Mouse (Mus musculus): ENCODE data around the gene Schip1. TPM values are rescaled to one million over a fixed set of nuclear protein-coding genes. Genes with fewer than 3 reads are reported as not detected.

Gene Schip1
- polyA plus RNA-seq, 1 experiment from 2014 or later: 65.8 TPM

GRCm38 (mm10) chr3:68607336-68607735 is 542.7 kb downstream of the Schip1 start:
- no peak overlapping the region for H3K9ac ChIP-seq
- H3K27me3 ChIP-seq: no peaks in the 10 kb centered on the region
- H3K27ac ChIP-seq: no peak overlapping the region
- H3K36me3 ChIP-seq: peaks cover 3% of the 10 kb centered on the region; the same call in 1 of the 2 replicates
- 93% methylated on average over 8 of the region's 8 CpGs for WGBS
- no peak overlapping the region for H3K4me2 ChIP-seq
- no peak overlapping the region for H3K4me3 ChIP-seq
- ATAC-seq (replicated peaks; ENCODE audit: insufficient number of reproducible peaks, insufficient read depth, low FRiP score, low read depth): no peak
- H3K9me3 ChIP-seq (replicated peaks): no peaks in the 10 kb centered on the region
- H3K4me1 ChIP-seq (replicated peaks): peaks cover 24% of the 10 kb centered on the region

- no peak for ATAC-seq (replicated peaks; ENCODE audit: insufficient number of reproducible peaks, insufficient read depth, low FRiP score, low read depth)
- H3K27ac ChIP-seq: no peak overlapping the region
- H3K4me2 ChIP-seq: no peak overlapping the region
- 56% methylated on average over 19 of the region's 19 CpGs for WGBS
- H3K9ac ChIP-seq: no peak overlapping the region
- H3K4me3 ChIP-seq: no peak overlapping the region
- no peaks in the 10 kb centered on the region for H3K27me3 ChIP-seq
- H3K4me1 ChIP-seq (replicated peaks): peaks cover 15% of the 10 kb centered on the region
- no peaks in the 10 kb centered on the region for H3K9me3 ChIP-seq (replicated peaks)
- peaks cover 3% of the 10 kb centered on the region; the same call in 1 of the 2 replicates for H3K36me3 ChIP-seq
Measured at GRCm38 (mm10) chr3:68608848-68609497, 544.4 kb downstream of the Schip1 start.

DNA sequence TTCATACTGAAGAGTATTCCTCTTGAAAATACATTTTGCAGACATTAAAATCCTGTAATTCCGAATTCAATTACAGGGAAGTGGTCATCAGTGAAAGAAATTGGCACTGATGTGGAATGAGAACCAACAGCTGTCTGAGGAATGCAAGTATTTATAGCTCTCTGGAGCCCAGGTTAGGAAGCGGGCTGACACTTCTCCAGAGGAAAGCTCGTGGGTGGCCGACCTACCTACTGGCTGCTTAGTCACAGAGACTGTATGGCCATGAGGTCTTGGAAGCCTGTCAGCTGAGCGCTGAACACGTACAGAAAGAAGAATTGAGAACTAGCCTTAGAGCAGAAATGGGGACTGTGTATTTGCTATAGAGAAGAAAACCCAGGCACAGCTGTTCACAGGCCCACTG is 545.4 kb downstream of the Schip1 start:
- H3K27ac ChIP-seq: peak overlapping the region; percentile 7; the same call in 1 of the 2 replicates

DNA sequence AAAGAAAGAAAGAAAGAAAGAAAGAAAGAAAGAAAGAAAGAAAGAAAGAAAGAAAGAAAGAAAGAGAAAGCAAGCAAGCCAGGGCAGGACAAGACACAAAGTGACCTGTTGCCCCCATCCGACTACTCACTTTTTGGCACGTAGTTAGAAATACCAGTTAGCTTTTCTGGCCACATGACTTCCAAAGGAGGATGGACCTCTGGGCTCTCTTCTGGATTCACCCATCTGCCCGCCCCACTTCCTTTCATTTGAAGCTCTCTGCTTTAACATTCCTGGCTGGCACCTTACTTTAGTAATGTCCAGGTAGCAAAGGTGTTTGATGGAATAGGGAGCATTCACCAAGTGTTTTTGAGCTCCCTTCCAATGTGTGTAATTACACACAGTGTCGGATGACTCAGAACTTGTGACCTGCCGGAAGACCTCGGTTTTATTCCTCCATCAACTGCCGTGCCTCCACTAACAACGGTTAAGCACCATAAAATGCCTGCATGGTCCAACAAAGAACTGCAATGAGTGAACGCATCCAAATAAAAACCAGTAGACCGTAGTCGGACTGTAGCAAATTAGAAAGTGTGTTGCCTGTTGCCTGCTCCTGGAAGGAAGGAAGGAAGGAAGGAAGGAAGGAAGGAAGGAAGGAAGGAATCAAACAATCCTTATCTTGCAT is 546.1 kb downstream of the Schip1 start:
- Histone ChIP-seq H3K9ac (no peak overlapping the region), H3K9me3 (replicated peaks) (no peaks in the 10 kb centered on the region), H3K4me1 (replicated peaks) (peaks cover 15% of the 10 kb centered on the region), H3K27ac (no peak overlapping the region), H3K27me3 (no peaks in the 10 kb centered on the region), H3K4me2 (no peak overlapping the region), H3K36me3 (peaks cover 3% of the 10 kb centered on the region; the same call in 1 of the 2 replicates), H3K4me3 (no peak overlapping the region)
- no peak for ATAC-seq (replicated peaks; ENCODE audit: insufficient number of reproducible peaks, insufficient read depth, low FRiP score, low read depth)
- WGBS: 86% methylated on average over 11 of the region's 11 CpGs

More for the DNA sequence above, 545.4 kb downstream of the Schip1 start:
- H3K27me3 ChIP-seq: no peaks in the 10 kb centered on the region
- 0 out of 2 replicates have a peak overlapping the region, but pooled peaks have one; percentile 13 for H3K4me2 ChIP-seq
- no peak overlapping the region for H3K4me3 ChIP-seq
- no peak for ATAC-seq (replicated peaks; ENCODE audit: insufficient number of reproducible peaks, insufficient read depth, low FRiP score, low read depth)
- H3K9me3 ChIP-seq (replicated peaks): no peaks in the 10 kb centered on the region
- peaks cover 3% of the 10 kb centered on the region; the same call in 1 of the 2 replicates for H3K36me3 ChIP-seq
- peaks cover 15% of the 10 kb centered on the region for H3K4me1 ChIP-seq (replicated peaks)
- H3K9ac ChIP-seq: no peak overlapping the region
- WGBS: 33% methylated on average over 6 of the region's 6 CpGs

DNA sequence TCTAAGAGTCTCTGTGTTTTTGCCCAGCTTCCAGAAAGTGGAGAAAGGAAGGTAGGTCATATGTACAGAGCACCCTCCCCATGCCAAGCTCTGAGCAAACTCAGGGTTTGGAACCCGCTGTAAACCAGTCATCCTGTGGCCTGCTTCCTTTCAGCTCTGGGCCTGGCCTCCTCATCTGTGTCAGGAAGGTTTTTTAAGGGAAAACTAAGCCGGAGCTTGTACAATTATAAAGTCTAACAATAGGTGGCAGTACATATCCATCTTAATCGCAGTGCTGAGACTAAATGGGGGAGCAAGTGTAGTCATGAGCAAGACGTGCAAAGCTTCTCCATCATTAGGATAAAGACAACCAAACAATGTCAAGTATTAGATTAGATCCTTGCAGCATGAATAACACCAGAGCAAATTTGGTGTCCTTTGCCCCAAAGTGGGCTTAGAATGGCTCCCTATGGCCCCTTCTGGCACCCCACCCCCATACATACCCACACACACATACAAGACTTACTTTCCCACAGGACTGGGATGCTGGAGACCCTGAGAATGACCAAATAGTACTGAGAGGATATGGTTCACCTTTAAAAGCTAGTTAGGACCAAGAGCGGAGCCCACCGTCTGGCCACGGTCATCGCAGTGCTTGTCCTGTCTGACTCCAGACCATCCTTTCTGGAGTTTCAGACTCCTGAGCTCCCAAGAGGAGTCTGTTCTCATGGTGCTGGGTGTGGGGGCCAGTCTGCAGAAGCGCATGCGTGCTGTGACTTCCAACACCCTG is 550.6 kb downstream of the Schip1 start:
- H3K9ac ChIP-seq: no peak overlapping the region
- peaks cover 10% of the 10 kb centered on the region; the same call in 1 of the 2 replicates for H3K36me3 ChIP-seq
- no peak overlapping the region for H3K27ac ChIP-seq
- WGBS: 71% methylated on average over 10 of the region's 10 CpGs
- H3K27me3 ChIP-seq: no peaks in the 10 kb centered on the region
- H3K4me2 ChIP-seq: no peak overlapping the region
- no peaks in the 10 kb centered on the region; the same call in 1 of the 2 replicates for H3K4me1 ChIP-seq (replicated peaks)
- no peak overlapping the region for H3K4me3 ChIP-seq
- H3K9me3 ChIP-seq (replicated peaks): no peaks in the 10 kb centered on the region
- 0 out of 2 replicates have a peak, but pooled peaks have one; percentile 50 for ATAC-seq (replicated peaks; ENCODE audit: insufficient number of reproducible peaks, insufficient read depth, low FRiP score, low read depth)

DNA sequence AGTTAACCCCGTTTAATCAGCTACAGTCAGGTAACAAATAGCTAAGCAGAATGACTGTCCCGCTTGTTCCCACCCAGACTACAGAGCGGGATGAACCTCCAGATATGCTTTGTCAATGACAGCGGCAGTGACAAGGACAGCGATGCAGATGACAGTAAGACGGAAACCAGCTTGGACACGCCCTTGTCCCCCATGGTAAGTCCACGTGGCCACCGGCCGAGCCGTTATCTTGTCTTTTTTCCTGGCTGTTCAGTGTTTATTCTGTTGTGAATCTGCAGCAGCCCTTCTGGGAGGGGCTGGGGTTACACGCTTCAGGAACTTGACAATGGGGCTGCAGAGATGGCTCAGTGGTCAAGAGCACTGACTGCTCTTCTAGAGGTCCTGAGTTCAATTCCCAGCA is 551.8 kb downstream of the Schip1 start:
- peaks cover 15% of the 10 kb centered on the region for H3K36me3 ChIP-seq
- H3K4me2 ChIP-seq: no peak overlapping the region
- H3K9me3 ChIP-seq (replicated peaks): no peaks in the 10 kb centered on the region
- no peak overlapping the region for H3K27ac ChIP-seq
- 66% methylated on average over 12 of the region's 12 CpGs for WGBS
- ATAC-seq (replicated peaks; ENCODE audit: insufficient number of reproducible peaks, insufficient read depth, low FRiP score, low read depth): no peak
- H3K4me3 ChIP-seq: no peak overlapping the region
- no peak overlapping the region for H3K9ac ChIP-seq
- no peaks in the 10 kb centered on the region for H3K4me1 ChIP-seq (replicated peaks)
- H3K27me3 ChIP-seq: no peaks in the 10 kb centered on the region

DNA sequence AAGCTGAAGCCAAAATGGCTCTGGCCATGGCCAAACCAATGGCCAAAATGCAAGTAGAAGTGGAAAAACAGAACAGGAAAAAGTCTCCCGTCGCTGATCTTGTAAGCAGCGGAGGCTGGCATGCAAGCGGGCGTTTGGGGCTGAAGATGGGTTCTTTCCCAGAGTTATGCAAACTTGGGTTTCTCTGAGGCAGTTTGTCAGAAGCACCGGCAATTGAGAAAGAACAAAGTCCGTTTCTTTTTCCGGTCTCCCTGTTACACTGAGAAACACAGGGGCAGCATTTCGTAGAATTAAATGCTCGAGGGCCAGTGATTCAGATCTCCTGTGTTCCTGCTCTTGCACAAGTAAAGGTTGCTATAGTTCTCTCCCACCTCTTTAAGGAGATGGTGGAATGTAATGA is 553.1 kb downstream of the Schip1 start:
- H3K4me3 ChIP-seq: no peak overlapping the region
- ATAC-seq (replicated peaks; ENCODE audit: insufficient number of reproducible peaks, insufficient read depth, low FRiP score, low read depth): no peak
- H3K4me2 ChIP-seq: no peak overlapping the region

GRCm38 (mm10) chr3:68619097-68619496 is 554.5 kb downstream of the Schip1 start:
- 64% methylated on average over 5 of the region's 5 CpGs for WGBS
- H3K4me2 ChIP-seq: no peak overlapping the region
- H3K27ac ChIP-seq: no peak overlapping the region
- peaks cover 22% of the 10 kb centered on the region for H3K36me3 ChIP-seq
- no peaks in the 10 kb centered on the region for H3K27me3 ChIP-seq
- no peak overlapping the region for H3K4me3 ChIP-seq
- ATAC-seq (replicated peaks; ENCODE audit: insufficient number of reproducible peaks, insufficient read depth, low FRiP score, low read depth): no peak
- no peaks in the 10 kb centered on the region; the same call in 1 of the 2 replicates for H3K4me1 ChIP-seq (replicated peaks)
- no peak overlapping the region for H3K9ac ChIP-seq
- no peaks in the 10 kb centered on the region for H3K9me3 ChIP-seq (replicated peaks)

More for the DNA sequence above, 553.1 kb downstream of the Schip1 start:
- H3K27ac ChIP-seq: no peak overlapping the region
- H3K4me1 ChIP-seq (replicated peaks): no peaks in the 10 kb centered on the region
- H3K36me3 ChIP-seq: peaks cover 22% of the 10 kb centered on the region
- no peaks in the 10 kb centered on the region for H3K9me3 ChIP-seq (replicated peaks)
- WGBS: 95% methylated on average over 10 of the region's 10 CpGs
- no peak overlapping the region for H3K9ac ChIP-seq
- H3K27me3 ChIP-seq: no peaks in the 10 kb centered on the region

GRCm38 (mm10) chr3:68621971-68622370 is 557.4 kb downstream of the Schip1 start:
- Histone ChIP-seq H3K9ac (no peak overlapping the region), H3K4me2 (no peak overlapping the region), H3K36me3 (peaks cover 29% of the 10 kb centered on the region), H3K27ac (no peak overlapping the region), H3K4me3 (no peak overlapping the region), H3K9me3 (replicated peaks) (no peaks in the 10 kb centered on the region), H3K27me3 (no peaks in the 10 kb centered on the region), H3K4me1 (replicated peaks) (no peaks in the 10 kb centered on the region; the same call in 1 of the 2 replicates)
- 84% methylated on average over 3 of the region's 3 CpGs for WGBS
- no peak for ATAC-seq (replicated peaks; ENCODE audit: insufficient number of reproducible peaks, insufficient read depth, low FRiP score, low read depth)

DNA sequence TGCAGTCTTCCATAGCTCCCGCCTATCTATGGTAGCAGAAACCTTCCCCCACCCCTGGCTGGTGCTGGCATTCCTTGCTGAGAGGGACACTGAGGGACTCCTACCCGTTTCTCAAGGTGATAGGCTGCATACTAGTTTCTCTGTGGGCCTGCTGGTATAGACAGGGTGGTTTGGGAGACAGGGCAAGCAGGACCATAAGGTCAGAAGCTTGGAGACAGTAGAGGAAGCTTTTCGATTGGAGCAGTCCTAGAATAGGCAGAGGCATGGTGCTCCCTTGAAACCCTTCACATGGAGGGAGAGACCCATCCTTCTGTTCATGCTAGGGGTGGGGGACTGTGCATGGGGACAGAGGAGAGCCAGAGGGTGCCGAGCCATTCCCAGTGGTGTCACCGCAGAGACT is 558.4 kb downstream of the Schip1 start:
- no peak overlapping the region for H3K4me2 ChIP-seq
- H3K27ac ChIP-seq: no peak overlapping the region
- peaks cover 33% of the 10 kb centered on the region for H3K36me3 ChIP-seq
- WGBS: 74% methylated on average over 5 of the region's 5 CpGs
- H3K4me3 ChIP-seq: no peak overlapping the region
- no peak; the same call in 1 of the 2 replicates for ATAC-seq (replicated peaks; ENCODE audit: insufficient number of reproducible peaks, insufficient read depth, low FRiP score, low read depth)
- no peak overlapping the region for H3K9ac ChIP-seq
- H3K27me3 ChIP-seq: no peaks in the 10 kb centered on the region
- no peaks in the 10 kb centered on the region; the same call in 1 of the 2 replicates for H3K4me1 ChIP-seq (replicated peaks)
- H3K9me3 ChIP-seq (replicated peaks): no peaks in the 10 kb centered on the region

DNA sequence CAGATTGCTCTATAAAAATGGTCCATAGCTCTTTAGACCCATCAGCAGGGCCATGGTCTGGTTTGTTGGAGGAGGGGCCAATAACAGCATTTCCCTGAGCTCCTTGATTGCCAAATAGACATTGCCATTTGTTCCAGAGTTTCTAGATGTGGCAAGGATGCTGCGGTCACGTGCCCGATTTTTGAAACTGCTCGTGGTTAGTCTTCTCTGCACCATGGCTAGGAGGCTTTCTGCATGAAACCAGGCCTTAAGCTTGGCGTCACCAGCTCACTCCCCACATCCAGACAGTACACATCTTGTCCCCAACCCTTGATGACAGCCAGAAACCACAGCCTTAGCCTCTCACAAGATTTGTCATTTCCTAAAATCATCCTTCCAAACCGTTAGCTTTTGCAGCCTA is 559.9 kb downstream of the Schip1 start:
- H3K9me3 ChIP-seq (replicated peaks): no peaks in the 10 kb centered on the region
- WGBS: 76% methylated on average over 6 of the region's 6 CpGs
- no peaks in the 10 kb centered on the region; the same call in 1 of the 2 replicates for H3K4me1 ChIP-seq (replicated peaks)
- no peak for ATAC-seq (replicated peaks; ENCODE audit: insufficient number of reproducible peaks, insufficient read depth, low FRiP score, low read depth)
- no peak overlapping the region for H3K27ac ChIP-seq
- H3K9ac ChIP-seq: no peak overlapping the region
- no peak overlapping the region for H3K4me3 ChIP-seq
- no peak overlapping the region for H3K4me2 ChIP-seq
- H3K27me3 ChIP-seq: no peaks in the 10 kb centered on the region
- peaks cover 28% of the 10 kb centered on the region for H3K36me3 ChIP-seq
